Mouse (Mus musculus): ENCODE results near the gene Olfr1426. TPM values are rescaled to one million over a fixed set of nuclear protein-coding genes. Genes with fewer than 3 reads are reported as not detected.
"Not testable (repeated sequence)": the region's sequence is repeated elsewhere in the genome, so short reads cannot be mapped to it uniquely, and the experiment has no call there.

The Olfr1426 gene
- total RNA-seq (2021), result not detected

GRCm38 (mm10) chr19:12091913-12092312, at the start of gene Olfr1426:
TSS of gene Olfr1426 (minus strand) at chr19:12092013.
- no peak for DNase-seq

GRCm38 (mm10) chr19:12134289-12134688, 42.5 kb upstream of the Olfr1426 start:
- peak; percentile 9 for DNase-seq

GRCm38 (mm10) chr19:12123103-12123502, 31.3 kb upstream of the Olfr1426 start, which contains the start of gene Olfr76:
TSS of gene Olfr76 (minus strand) at chr19:12123203.
- DNase-seq, result no peak

GRCm38 (mm10) chr19:12116464-12116863, 24.7 kb upstream of the Olfr1426 start:
- DNase-seq, result no peak

- DNase-seq, result no peak
Observed at GRCm38 (mm10) chr19:12115797-12116196, 24.0 kb upstream of the Olfr1426 start, which contains the start of gene Olfr1428. TSS of gene Olfr1428 (minus strand) at chr19:12115897.

- no peak for DNase-seq
Observed at GRCm38 (mm10) chr19:12113807-12114206, 22.0 kb upstream of the Olfr1426 start.

GRCm38 (mm10) chr19:12104541-12104940, 12.7 kb upstream of the Olfr1426 start:
- DNase-seq, result no peak

- DNase-seq, result no peak
Observed at GRCm38 (mm10) chr19:12103234-12103633, 11.4 kb upstream of the Olfr1426 start, which contains the start of gene Olfr1427. TSS of gene Olfr1427 (minus strand) at chr19:12103334.

GRCm38 (mm10) chr19:12077631-12078030, 14.2 kb downstream of the Olfr1426 start, which contains the start of gene Olfr1425:
TSS of gene Olfr1425 (minus strand) at chr19:12077731.
- DNase-seq, result not testable (repeated sequence)

- DNase-seq, result not testable (repeated sequence)
Observed at GRCm38 (mm10) chr19:12069546-12069945, 22.3 kb downstream of the Olfr1426 start.

- DNase-seq, result not testable (repeated sequence)
Observed at GRCm38 (mm10) chr19:12067806-12068205, 24.0 kb downstream of the Olfr1426 start.

- not testable (repeated sequence) for DNase-seq
Observed at GRCm38 (mm10) chr19:12062582-12062981, 29.2 kb downstream of the Olfr1426 start, which contains the start of gene Olfr1424. TSS of gene Olfr1424 (minus strand) at chr19:12062682.

- no peak for DNase-seq
Observed at GRCm38 (mm10) chr19:12043163-12043562, 48.6 kb downstream of the Olfr1426 start.

GRCm38 (mm10) chr19:12041217-12041616, 50.6 kb downstream of the Olfr1426 start, which contains the start of gene Olfr1423:
TSS of gene Olfr1423 (minus strand) at chr19:12041317.
- no peak for DNase-seq

GRCm38 (mm10) chr19:12037727-12038126, 54.1 kb downstream of the Olfr1426 start:
- no peak for DNase-seq

Other genes with a start within 250 kb of the Olfr1426 start
- not detected for gene Olfr1418, start 230.9 kb downstream of the Olfr1426 start, total RNA-seq (2021)
- not detected for gene Olfr1419, start 216.9 kb downstream of the Olfr1426 start, total RNA-seq (2021)
- not detected for gene Olfr1420, start 205.4 kb downstream of the Olfr1426 start, total RNA-seq (2021)
- 10 to 100 TPM; 37.0 to 41.5 TPM for gene Patl1, start 179.6 kb downstream of the Olfr1426 start, total RNA-seq (2021)
- gene Osbp, start 126.1 kb downstream of the Olfr1426 start, total RNA-seq (2021), result 10 to 100 TPM; 69.5 to 71.2 TPM
- not detected for gene Olfr1423, start 50.7 kb downstream of the Olfr1426 start, total RNA-seq (2021)
- gene Olfr1424, start 29.3 kb downstream of the Olfr1426 start, total RNA-seq (2021), result not detected
- gene Olfr1425, start 14.3 kb downstream of the Olfr1426 start, total RNA-seq (2021), result not detected
- gene Olfr1427, start 11.3 kb upstream of the Olfr1426 start, total RNA-seq (2021), result not detected
- gene Olfr1428, start 23.9 kb upstream of the Olfr1426 start, total RNA-seq (2021), result not detected
- gene Olfr76, start 31.2 kb upstream of the Olfr1426 start, total RNA-seq (2021), result not detected
- gene Olfr1555-ps1, start 78.1 kb upstream of the Olfr1426 start, total RNA-seq (2021), result not detected
- not detected for gene Olfr1431, start 108.6 kb upstream of the Olfr1426 start, total RNA-seq (2021)
- gene Olfr1432, start 140.6 kb upstream of the Olfr1426 start, total RNA-seq (2021), result not detected
- not detected for gene Olfr262, start 149.6 kb upstream of the Olfr1426 start, total RNA-seq (2021)
- not detected for gene Olfr235, start 169.0 kb upstream of the Olfr1426 start, total RNA-seq (2021)
- gene Olfr1434, start 187.8 kb upstream of the Olfr1426 start, total RNA-seq (2021), result not detected
- gene Olfr1436, start 207.1 kb upstream of the Olfr1426 start, total RNA-seq (2021), result not detected
- gene Olfr1437, start 233.1 kb upstream of the Olfr1426 start, total RNA-seq (2021), result not detected
- not detected for gene Olfr1438-ps1, start 243.9 kb upstream of the Olfr1426 start, total RNA-seq (2021)

Measured in heart, postnatal 4 days (tissue).